Mouse (Mus musculus) spleen, embryonic (tissue): ENCODE measurements around the gene Smn1.
"Not testable (repeated sequence)": the region's sequence is repeated elsewhere in the genome, so short reads cannot be mapped to it uniquely, and the experiment has no call there.

ENCODE experiments used
- CTCF ChIA-PET: fragments of 350-600 bp; sonication (Branson Sonifier 250); formaldehyde crosslinking; loops from one replicate; lab custom pipeline; 2022; lab: Charles Lee

Gene Smn1

GRCm38 (mm10) chr13:100124423-100125257 is at the start of gene Smn1:
Gene Smn1 (plus strand): TSS chr13:100124852.
- CTCF ChIA-PET: interaction anchor here (0.5 kb wide), 1 partner anchor 143 kb away, joined by 5 read pairs; no protein-coding TSS in a partner anchor

- CTCF ChIA-PET: no interaction called here
These were observed 25.8 kb upstream of the Smn1 start for GRCm38 (mm10) chr13:100098808-100099207.

GRCm38 (mm10) chr13:100103052-100103658 is 21.5 kb upstream of the Smn1 start:
- CTCF ChIA-PET: interaction anchor here (0.8 kb wide), 1 partner anchor 105 kb away, joined by 8 read pairs; no protein-coding TSS in a partner anchor

- CTCF ChIA-PET: interaction anchor here (0.7 to 0.8 kb wide), 2 partner anchors 104 to 472 kb away, joined by 4 to 8 read pairs; no protein-coding TSS in a partner anchor
These were observed 20.9 kb upstream of the Smn1 start, which contains the start of gene Bdp1 for GRCm38 (mm10) chr13:100103748-100104254. Gene Bdp1 (minus strand): TSS chr13:100104070.

- CTCF ChIA-PET: no interaction called here
These were observed 16.8 kb upstream of the Smn1 start, which contains the start of gene Serf1 for GRCm38 (mm10) chr13:100107652-100108472. Gene Serf1 (plus strand): TSS chr13:100108012.

GRCm38 (mm10) chr13:100112218-100112972 is 12.3 kb upstream of the Smn1 start:
- CTCF ChIA-PET: no interaction called here

- CTCF ChIA-PET: interaction anchor here (0.7 kb wide), 1 partner anchor 251 kb away, joined by 3 read pairs; no protein-coding TSS in a partner anchor
These were observed 682 bp upstream of the Smn1 start for GRCm38 (mm10) chr13:100123970-100124369.

- CTCF ChIA-PET: no interaction called here
These were observed 599 bp downstream of the Smn1 start for GRCm38 (mm10) chr13:100125258-100125643.

- CTCF ChIA-PET: interaction anchor here (0.7 kb wide), 1 partner anchor 8 kb away, joined by 4 read pairs; no protein-coding TSS in a partner anchor
These were observed 17.1 kb downstream of the Smn1 start for GRCm38 (mm10) chr13:100141646-100142314.

- CTCF ChIA-PET: no interaction called here
These were observed 28.0 kb downstream of the Smn1 start for GRCm38 (mm10) chr13:100152659-100153058.

- CTCF ChIA-PET: no interaction called here
These were observed 32.0 kb downstream of the Smn1 start for GRCm38 (mm10) chr13:100156624-100157023.

- CTCF ChIA-PET: interaction anchor here (0.6 kb wide), 1 partner anchor 292 kb away, joined by 5 read pairs; no protein-coding TSS in a partner anchor
These were observed 36.7 kb downstream of the Smn1 start for GRCm38 (mm10) chr13:100161171-100161870.

GRCm38 (mm10) chr13:100162467-100162866 is 37.8 kb downstream of the Smn1 start:
- CTCF ChIA-PET: not testable (repeated sequence)

- CTCF ChIA-PET: not testable (repeated sequence)
These were observed 41.7 kb downstream of the Smn1 start for GRCm38 (mm10) chr13:100166378-100166777.

GRCm38 (mm10) chr13:100174360-100174759 is 49.7 kb downstream of the Smn1 start:
- CTCF ChIA-PET: not testable (repeated sequence)

- CTCF ChIA-PET: not testable (repeated sequence)
These were observed 58.5 kb downstream of the Smn1 start for GRCm38 (mm10) chr13:100183111-100183510.
